Mouse (Mus musculus): ENCODE data around the gene Setd6. TPM values are rescaled to one million over a fixed set of nuclear protein-coding genes. Genes with fewer than 3 reads are reported as not detected.

The Setd6 gene
- 19.9 and 23.7 TPM in 2 replicates for polyA plus RNA-seq (2015; fragmentation: Nextera tagmentation; extraction: Ambion mirVana)

DNA sequence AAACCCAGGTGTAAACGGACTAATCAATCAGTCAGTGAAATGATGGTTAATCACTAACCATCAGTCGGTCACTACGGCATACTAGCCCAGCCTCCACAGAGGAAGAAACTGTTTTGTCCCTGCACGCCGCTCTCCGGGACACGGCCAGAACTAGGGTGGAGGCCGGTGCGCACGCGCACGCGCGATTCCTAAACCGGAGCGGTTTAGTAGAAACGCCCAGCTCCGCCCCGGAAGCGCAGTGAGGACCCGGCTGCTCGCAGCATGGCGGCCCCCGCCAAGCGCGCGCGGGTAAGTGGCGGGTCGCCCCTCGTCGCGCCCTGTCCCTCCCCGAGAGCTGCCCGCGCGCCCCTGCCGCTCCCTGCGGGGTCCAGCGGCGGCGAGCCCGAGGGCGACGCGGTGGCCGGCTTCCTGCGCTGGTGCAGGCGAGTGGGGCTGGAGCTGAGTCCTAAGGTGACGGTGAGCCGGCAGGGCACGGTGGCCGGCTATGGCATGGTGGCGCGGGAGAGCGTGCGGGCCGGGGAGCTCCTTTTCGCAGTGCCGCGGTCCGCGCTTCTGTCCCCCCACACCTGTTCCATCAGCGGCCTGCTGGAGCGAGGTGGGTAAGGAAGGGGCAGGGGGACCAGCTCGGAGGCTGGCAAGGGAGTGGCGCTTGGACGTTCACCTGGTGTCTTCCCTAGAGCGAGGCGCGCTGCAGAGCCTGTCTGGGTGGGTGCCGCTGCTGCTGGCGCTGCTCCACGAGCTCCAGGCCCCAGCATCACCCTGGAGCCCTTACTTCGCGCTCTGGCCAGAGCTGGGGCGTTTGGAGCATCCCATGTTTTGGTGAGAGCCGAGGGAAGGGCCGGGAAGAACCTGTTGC, at the start of gene Setd6:
Gene Setd6 (plus strand): TSS at position 206 of the 856 bp plus-strand sequence.
- WGBS, result under 1% methylated on average over 56 of the region's 79 CpGs
- TF ChIP-seq EP300 (optimal IDR thresholded peaks at IDR 0.05), result no peak
- TF ChIP-seq CTCF (IDR thresholded peaks at IDR 0.05; ENCODE audit: low read depth), result no peak
- peaks cover 6% of the 10 kb centered on the region; the same call in 1 of the 2 replicates for H3K36me3 ChIP-seq (ENCODE audit: control insufficient read depth, insufficient read depth, low read length)

DNA sequence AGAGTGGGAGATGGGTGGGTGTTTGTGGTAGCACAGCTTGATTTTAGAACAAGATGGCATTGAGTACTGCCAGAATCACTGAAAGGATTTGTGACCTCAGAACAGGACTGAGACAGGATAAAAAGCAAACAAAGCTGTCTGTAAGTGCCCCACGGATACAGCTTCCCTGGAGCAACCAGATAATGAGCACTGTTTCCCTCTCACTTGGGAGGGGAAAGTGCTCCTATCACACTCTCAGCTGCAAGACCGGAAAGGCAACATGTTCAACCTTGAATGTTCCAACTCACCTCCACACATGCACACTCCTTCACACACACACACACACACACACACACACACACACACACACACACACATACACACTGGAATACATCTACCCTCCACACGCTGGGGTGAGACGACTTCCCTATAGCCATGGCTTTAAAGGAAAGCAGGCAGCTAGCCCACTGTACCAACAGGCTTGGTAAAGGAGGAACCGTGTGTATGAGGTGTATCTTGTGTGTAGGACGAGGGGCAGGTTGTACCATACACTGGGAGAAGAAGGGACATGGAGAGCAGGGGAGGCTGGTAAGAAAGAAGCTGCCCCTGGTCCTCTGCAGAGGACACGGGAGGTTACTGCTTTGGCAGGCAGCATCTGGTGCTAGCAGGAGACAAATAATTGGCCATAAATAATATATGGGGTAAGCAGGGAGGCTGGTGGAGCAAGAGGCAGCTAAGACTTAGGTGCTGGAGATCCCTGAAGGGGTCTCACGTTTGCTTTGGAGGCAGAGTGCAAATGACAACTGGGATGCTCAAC, 47.3 kb upstream of the Setd6 start:
- no peaks in the 10 kb centered on the region for H3K4me1 ChIP-seq (replicated peaks; ENCODE audit: control insufficient read depth, insufficient read depth)
- H3K4me3 ChIP-seq (ENCODE audit: low read depth, low read length), result no peak overlapping the region
- no peaks in the 10 kb centered on the region for H3K27me3 ChIP-seq (ENCODE audit: control insufficient read depth, insufficient read depth, low read length)
- 43% methylated on average over 8 of the region's 8 CpGs for WGBS
- no peak overlapping the region for H3K4me2 ChIP-seq (replicated peaks; ENCODE audit: low read depth)
- ATAC-seq (ENCODE audit: low FRiP score, low TSS enrichment) (no peak), DNase-seq (ENCODE audit: low spot score) (peak; percentile 31)
- H3K9ac ChIP-seq (ENCODE audit: low read length), result no peak overlapping the region
- TF ChIP-seq EP300 (optimal IDR thresholded peaks at IDR 0.05) (no peak), CTCF (IDR thresholded peaks at IDR 0.05; ENCODE audit: low read depth) (no peak)
- no peaks in the 10 kb centered on the region for H3K9me3 ChIP-seq (ENCODE audit: control insufficient read depth, low read length)
- no peak overlapping the region for H3K27ac ChIP-seq (replicated peaks)
- no peaks in the 10 kb centered on the region for H3K36me3 ChIP-seq (ENCODE audit: control insufficient read depth, insufficient read depth, low read length)

More for the DNA sequence above, at the start of gene Setd6:
- ATAC-seq (ENCODE audit: low FRiP score, low TSS enrichment), result peak; percentile 81
- no peaks in the 10 kb centered on the region for H3K27me3 ChIP-seq (ENCODE audit: control insufficient read depth, insufficient read depth, low read length)
- H3K4me3 ChIP-seq (ENCODE audit: low read depth, low read length), result peak within 1 kb of the TSS; percentile 78
- 0 out of 2 replicates have a peak, but pooled peaks cover 3% of the 10 kb centered on the region for H3K4me1 ChIP-seq (replicated peaks; ENCODE audit: control insufficient read depth, insufficient read depth)
- no peaks in the 10 kb centered on the region for H3K9me3 ChIP-seq (ENCODE audit: control insufficient read depth, low read length)
- peak within 1 kb of the TSS; percentile 83 for H3K9ac ChIP-seq (ENCODE audit: low read length)
- H3K4me2 ChIP-seq (replicated peaks; ENCODE audit: low read depth), result peak within 1 kb of the TSS; percentile 93
- peak within 1 kb of the TSS; percentile 67 for H3K27ac ChIP-seq (replicated peaks)
- peak; percentile 92 for DNase-seq (ENCODE audit: low spot score)

DNA sequence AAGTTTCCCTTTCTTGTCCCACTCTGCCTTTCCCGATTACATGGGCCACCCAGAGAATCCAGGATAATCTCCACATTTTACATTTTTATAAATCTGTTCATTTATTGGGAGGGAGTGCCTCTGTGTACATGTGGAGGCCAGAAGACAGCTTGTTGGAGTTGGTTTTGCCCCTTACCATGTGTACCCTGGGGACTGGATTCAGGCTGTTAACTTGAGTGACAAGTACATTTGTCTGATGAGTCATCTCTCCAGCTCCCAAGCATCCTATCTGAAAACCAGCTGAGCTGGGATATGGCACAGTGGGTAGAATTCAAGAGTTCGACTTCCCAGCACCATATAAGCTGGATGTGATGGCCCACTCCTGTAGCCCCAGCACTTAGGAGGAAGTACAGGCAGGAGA, 45.7 kb upstream of the Setd6 start:
- no peaks in the 10 kb centered on the region for H3K9me3 ChIP-seq (ENCODE audit: control insufficient read depth, low read length)
- WGBS, result 67% methylated on average over 2 of the region's 2 CpGs
- H3K4me3 ChIP-seq (ENCODE audit: low read depth, low read length), result no peak overlapping the region
- no peaks in the 10 kb centered on the region for H3K36me3 ChIP-seq (ENCODE audit: control insufficient read depth, insufficient read depth, low read length)
- no peak overlapping the region for H3K9ac ChIP-seq (ENCODE audit: low read length)
- TF ChIP-seq EP300 (optimal IDR thresholded peaks at IDR 0.05) (no peak), CTCF (IDR thresholded peaks at IDR 0.05; ENCODE audit: low read depth) (no peak)
- H3K4me1 ChIP-seq (replicated peaks; ENCODE audit: control insufficient read depth, insufficient read depth), result no peaks in the 10 kb centered on the region
- no peak overlapping the region for H3K4me2 ChIP-seq (replicated peaks; ENCODE audit: low read depth)
- H3K27ac ChIP-seq (replicated peaks), result no peak overlapping the region
- ATAC-seq (ENCODE audit: low FRiP score, low TSS enrichment) (no peak), DNase-seq (ENCODE audit: low spot score) (no peak)
- H3K27me3 ChIP-seq (ENCODE audit: control insufficient read depth, insufficient read depth, low read length), result no peaks in the 10 kb centered on the region

DNA sequence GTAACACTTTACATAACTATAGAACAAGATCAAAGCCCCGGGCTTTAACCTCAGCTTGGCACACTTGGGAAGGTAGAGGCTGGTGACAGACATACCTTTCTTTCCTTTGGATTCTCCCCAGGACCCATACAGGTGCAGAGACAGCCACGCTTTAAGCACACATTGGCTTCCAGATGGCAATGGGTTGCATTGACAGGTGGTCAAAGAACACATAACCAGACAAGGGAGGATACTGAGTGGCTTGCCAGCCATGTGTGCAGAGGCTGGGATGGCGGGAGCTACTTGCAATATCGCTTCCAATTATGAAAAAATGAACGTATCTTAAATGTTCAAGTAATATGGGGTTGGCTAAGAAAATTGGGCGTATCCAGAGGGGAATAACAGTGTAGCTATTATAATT, 43.8 kb upstream of the Setd6 start:
- Histone ChIP-seq H3K9ac (ENCODE audit: low read length) (no peak overlapping the region), H3K27ac (replicated peaks) (no peak overlapping the region), H3K36me3 (ENCODE audit: control insufficient read depth, insufficient read depth, low read length) (no peaks in the 10 kb centered on the region), H3K9me3 (ENCODE audit: control insufficient read depth, low read length) (no peaks in the 10 kb centered on the region), H3K4me2 (replicated peaks; ENCODE audit: low read depth) (no peak overlapping the region), H3K4me1 (replicated peaks; ENCODE audit: control insufficient read depth, insufficient read depth) (no peaks in the 10 kb centered on the region), H3K27me3 (ENCODE audit: control insufficient read depth, insufficient read depth, low read length) (no peaks in the 10 kb centered on the region), H3K4me3 (ENCODE audit: low read depth, low read length) (no peak overlapping the region)
- DNase-seq (ENCODE audit: low spot score), result no peak
- TF ChIP-seq EP300 (optimal IDR thresholded peaks at IDR 0.05) (no peak), CTCF (IDR thresholded peaks at IDR 0.05; ENCODE audit: low read depth) (no peak)
- ATAC-seq (ENCODE audit: low FRiP score, low TSS enrichment), result no peak
- 83% methylated on average over 6 of the region's 6 CpGs for WGBS

DNA sequence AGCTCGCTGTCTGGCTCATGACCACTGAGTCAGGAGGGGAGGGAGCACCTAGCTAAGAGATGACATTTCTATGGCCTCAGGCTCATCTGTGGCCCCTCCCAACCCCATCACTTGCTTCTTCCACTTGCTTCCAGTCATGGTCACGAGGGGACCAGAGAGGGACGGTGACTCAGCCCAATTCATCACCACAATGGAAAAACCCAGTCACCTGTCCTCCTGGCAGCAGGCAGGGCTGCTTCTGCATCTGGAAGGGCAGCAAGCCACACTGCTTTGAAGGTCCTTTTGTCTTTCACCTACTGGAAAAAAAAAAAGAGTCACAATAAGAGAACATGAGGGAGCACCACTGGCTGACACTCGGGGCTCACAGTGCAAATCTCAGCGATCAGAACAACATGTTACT, 42.9 kb upstream of the Setd6 start:
- Histone ChIP-seq H3K4me2 (replicated peaks; ENCODE audit: low read depth) (no peak overlapping the region), H3K9ac (ENCODE audit: low read length) (no peak overlapping the region), H3K4me1 (replicated peaks; ENCODE audit: control insufficient read depth, insufficient read depth) (no peaks in the 10 kb centered on the region), H3K27me3 (ENCODE audit: control insufficient read depth, insufficient read depth, low read length) (peaks cover 2% of the 10 kb centered on the region; the same call in 1 of the 2 replicates), H3K36me3 (ENCODE audit: control insufficient read depth, insufficient read depth, low read length) (no peaks in the 10 kb centered on the region), H3K9me3 (ENCODE audit: control insufficient read depth, low read length) (no peaks in the 10 kb centered on the region), H3K27ac (replicated peaks) (no peak overlapping the region), H3K4me3 (ENCODE audit: low read depth, low read length) (no peak overlapping the region)
- DNase-seq (ENCODE audit: low spot score) (no peak), ATAC-seq (ENCODE audit: low FRiP score, low TSS enrichment) (no peak)
- TF ChIP-seq CTCF (IDR thresholded peaks at IDR 0.05; ENCODE audit: low read depth) (no peak), EP300 (optimal IDR thresholded peaks at IDR 0.05) (no peak)
- WGBS, result 72% methylated on average over 5 of the region's 5 CpGs

All from stomach, postnatal 0 days (tissue).